Mouse (Mus musculus): ENCODE measurements around the gene Slc24a1. TPM values are rescaled to one million over a fixed set of nuclear protein-coding genes. Genes with fewer than 3 reads are reported as not detected.
A peak's percentile ranks its signal among the peaks of the same experiment; 100 is the strongest.

Gene Slc24a1
- total and polyA plus RNA-seq, 3 experiments = 0.05 TPM; not detected in 2

DNA sequence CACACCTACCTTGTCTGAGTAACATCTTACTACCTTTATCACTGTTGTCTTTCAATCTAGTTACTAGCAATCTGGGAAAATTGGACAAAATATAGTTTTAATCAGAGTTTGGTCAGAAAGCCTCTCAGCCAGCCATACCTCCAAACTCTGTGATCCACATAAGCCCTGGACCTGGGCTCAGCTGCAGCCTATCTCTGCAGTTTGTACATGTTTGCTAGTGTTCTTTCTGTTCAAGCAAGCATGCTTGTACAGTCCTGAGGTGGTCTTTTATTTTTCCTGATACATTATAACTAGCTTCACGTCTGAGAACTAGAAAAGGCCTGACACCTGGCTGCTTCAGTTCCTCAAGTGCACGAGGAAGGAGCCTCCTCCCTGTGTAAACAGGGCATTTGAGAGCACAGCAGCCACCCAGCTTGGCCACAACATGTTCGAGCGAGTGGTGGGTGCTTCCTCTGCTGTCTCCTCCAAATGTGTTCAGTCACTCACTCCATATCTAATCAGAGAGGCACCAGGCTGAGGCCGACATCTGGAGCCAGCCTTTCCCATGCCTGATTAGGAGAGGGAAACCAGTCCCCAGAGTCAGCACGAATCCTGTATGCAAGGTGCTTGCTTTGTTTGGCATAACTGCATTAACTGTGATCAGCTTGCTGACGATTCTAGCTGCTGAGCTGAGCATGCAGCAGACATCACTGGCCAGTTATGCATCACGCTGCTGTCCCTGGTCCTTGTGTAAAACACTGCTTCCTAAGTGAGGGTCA, 33.8 kb upstream of the Slc24a1 start:
- Histone ChIP-seq H3K4me1 (ENCODE audit: insufficient read depth, low read depth, low read length) (peaks cover 2% of the 10 kb centered on the region; the same call in 1 of the 2 replicates), H3K36me3 (replicated peaks) (peaks cover 98% of the 10 kb centered on the region), H3K9me3 (replicated peaks) (no peaks in the 10 kb centered on the region), H3K4me3 (ENCODE audit: low read depth, low read length) (no peak overlapping the region), H3K27me3 (ENCODE audit: insufficient read depth, low read length) (no peaks in the 10 kb centered on the region)
- no peak for DNase-seq (ENCODE audit: low spot score)
- no peak for TF ChIP-seq CTCF (IDR thresholded peaks at IDR 0.05; ENCODE audit: low read depth, low read length)
- TF ChIP-seq TAL1 (conservative IDR thresholded peaks at IDR 0.05; ENCODE audit: low read depth, low read length) = no peak
- no peak for TF ChIP-seq GATA1 (IDR thresholded peaks at IDR 0.05; ENCODE audit: borderline replicate concordance, low read length)
- TF ChIP-seq POLR2AphosphoS5 (IDR thresholded peaks at IDR 0.05; ENCODE audit: insufficient replicate concordance, low read depth, low read length) = no peak
- no peak for TF ChIP-seq GATA2 (IDR thresholded peaks at IDR 0.05; ENCODE audit: borderline replicate concordance, low read depth, low read length)
- ATAC-seq (ENCODE audit: extremely low read depth, insufficient number of reproducible peaks, low FRiP score, poor library complexity, severe bottlenecking) = no peak

- H3K27me3 ChIP-seq (ENCODE audit: insufficient read depth, low read length) = no peaks in the 10 kb centered on the region
- H3K4me3 ChIP-seq (ENCODE audit: low read depth, low read length) = no peak overlapping the region
- ATAC-seq (ENCODE audit: extremely low read depth, insufficient number of reproducible peaks, low FRiP score, poor library complexity, severe bottlenecking) = no peak
- DNase-seq (ENCODE audit: low spot score) = no peak
- peaks cover 2% of the 10 kb centered on the region; the same call in 1 of the 2 replicates for H3K4me1 ChIP-seq (ENCODE audit: insufficient read depth, low read depth, low read length)
- H3K36me3 ChIP-seq (replicated peaks) = peaks cover 99% of the 10 kb centered on the region
- H3K9me3 ChIP-seq (replicated peaks) = no peaks in the 10 kb centered on the region
- TF ChIP-seq GATA2 (IDR thresholded peaks at IDR 0.05; ENCODE audit: borderline replicate concordance, low read depth, low read length) (no peak), TAL1 (conservative IDR thresholded peaks at IDR 0.05; ENCODE audit: low read depth, low read length) (no peak), GATA1 (IDR thresholded peaks at IDR 0.05; ENCODE audit: borderline replicate concordance, low read length) (no peak), POLR2AphosphoS5 (IDR thresholded peaks at IDR 0.05; ENCODE audit: insufficient replicate concordance, low read depth, low read length) (no peak), CTCF (IDR thresholded peaks at IDR 0.05; ENCODE audit: low read depth, low read length) (no peak)
Measured at GRCm38 (mm10) chr9:64981904-64982303, 30.5 kb upstream of the Slc24a1 start.

DNA sequence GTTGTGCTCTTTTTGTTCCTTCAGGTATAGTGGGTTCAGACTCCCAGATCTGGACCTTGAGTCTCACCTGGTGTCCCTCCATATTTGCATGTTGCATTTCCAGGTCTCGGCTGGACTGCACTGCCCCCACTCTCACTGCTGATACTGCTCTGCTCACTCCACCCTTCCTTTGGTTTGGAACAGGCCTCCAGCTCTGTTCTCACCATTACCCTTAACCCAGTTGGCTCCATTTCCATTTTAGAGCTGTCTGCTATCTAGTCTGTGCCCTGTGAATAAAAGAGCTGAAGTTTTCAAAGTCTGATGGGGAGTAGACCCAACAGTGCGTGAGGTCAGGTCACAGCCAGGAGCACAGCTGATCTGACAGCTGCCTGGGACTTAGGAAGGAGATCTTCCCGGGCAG, 29.1 kb upstream of the Slc24a1 start:
- Histone ChIP-seq H3K4me3 (ENCODE audit: low read depth, low read length) (no peak overlapping the region), H3K27me3 (ENCODE audit: insufficient read depth, low read length) (no peaks in the 10 kb centered on the region), H3K9me3 (replicated peaks) (no peaks in the 10 kb centered on the region), H3K36me3 (replicated peaks) (peaks cover 100% of the 10 kb centered on the region), H3K4me1 (ENCODE audit: insufficient read depth, low read depth, low read length) (peaks cover 2% of the 10 kb centered on the region; the same call in 1 of the 2 replicates)
- ATAC-seq (ENCODE audit: extremely low read depth, insufficient number of reproducible peaks, low FRiP score, poor library complexity, severe bottlenecking) (no peak), DNase-seq (ENCODE audit: low spot score) (no peak)
- TF ChIP-seq GATA2 (IDR thresholded peaks at IDR 0.05; ENCODE audit: borderline replicate concordance, low read depth, low read length) = no peak
- TF ChIP-seq TAL1 (conservative IDR thresholded peaks at IDR 0.05; ENCODE audit: low read depth, low read length) = no peak
- no peak for TF ChIP-seq GATA1 (IDR thresholded peaks at IDR 0.05; ENCODE audit: borderline replicate concordance, low read length)
- no peak for TF ChIP-seq POLR2AphosphoS5 (IDR thresholded peaks at IDR 0.05; ENCODE audit: insufficient replicate concordance, low read depth, low read length)
- no peak for TF ChIP-seq CTCF (IDR thresholded peaks at IDR 0.05; ENCODE audit: low read depth, low read length)

DNA sequence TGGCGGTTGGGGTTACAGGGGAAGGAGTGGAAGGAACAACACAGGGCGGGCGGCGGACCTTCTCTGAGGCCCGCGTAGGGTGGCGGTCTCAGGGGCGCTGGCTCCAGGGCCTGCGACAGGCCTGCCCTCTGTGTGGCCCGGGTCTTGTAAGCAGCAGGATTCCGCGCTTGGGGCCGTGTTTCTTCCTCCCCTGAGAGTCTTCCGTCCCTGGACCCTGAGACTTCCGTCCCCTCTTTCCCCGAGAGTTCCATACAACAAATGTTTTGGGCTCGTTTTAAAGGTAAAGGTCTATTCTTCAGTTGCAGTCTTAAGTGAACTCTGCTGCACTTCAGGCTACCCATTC, 9.5 kb upstream of the Slc24a1 start:
- Histone ChIP-seq H3K36me3 (replicated peaks) (peaks cover 41% of the 10 kb centered on the region), H3K4me3 (ENCODE audit: low read depth, low read length) (peak overlapping the region; percentile 85), H3K9me3 (replicated peaks) (no peaks in the 10 kb centered on the region), H3K4me1 (ENCODE audit: insufficient read depth, low read depth, low read length) (peaks cover 31% of the 10 kb centered on the region), H3K27me3 (ENCODE audit: insufficient read depth, low read length) (no peaks in the 10 kb centered on the region)
- TF ChIP-seq TAL1 (conservative IDR thresholded peaks at IDR 0.05; ENCODE audit: low read depth, low read length) = no peak
- no peak for TF ChIP-seq GATA1 (IDR thresholded peaks at IDR 0.05; ENCODE audit: borderline replicate concordance, low read length)
- no peak for TF ChIP-seq POLR2AphosphoS5 (IDR thresholded peaks at IDR 0.05; ENCODE audit: insufficient replicate concordance, low read depth, low read length)
- no peak for TF ChIP-seq GATA2 (IDR thresholded peaks at IDR 0.05; ENCODE audit: borderline replicate concordance, low read depth, low read length)
- no peak for TF ChIP-seq CTCF (IDR thresholded peaks at IDR 0.05; ENCODE audit: low read depth, low read length)
- ATAC-seq (ENCODE audit: extremely low read depth, insufficient number of reproducible peaks, low FRiP score, poor library complexity, severe bottlenecking) (0 out of 2 replicates have a peak, but pooled peaks have one; percentile 11), DNase-seq (ENCODE audit: low spot score) (peak; percentile 76)

DNA sequence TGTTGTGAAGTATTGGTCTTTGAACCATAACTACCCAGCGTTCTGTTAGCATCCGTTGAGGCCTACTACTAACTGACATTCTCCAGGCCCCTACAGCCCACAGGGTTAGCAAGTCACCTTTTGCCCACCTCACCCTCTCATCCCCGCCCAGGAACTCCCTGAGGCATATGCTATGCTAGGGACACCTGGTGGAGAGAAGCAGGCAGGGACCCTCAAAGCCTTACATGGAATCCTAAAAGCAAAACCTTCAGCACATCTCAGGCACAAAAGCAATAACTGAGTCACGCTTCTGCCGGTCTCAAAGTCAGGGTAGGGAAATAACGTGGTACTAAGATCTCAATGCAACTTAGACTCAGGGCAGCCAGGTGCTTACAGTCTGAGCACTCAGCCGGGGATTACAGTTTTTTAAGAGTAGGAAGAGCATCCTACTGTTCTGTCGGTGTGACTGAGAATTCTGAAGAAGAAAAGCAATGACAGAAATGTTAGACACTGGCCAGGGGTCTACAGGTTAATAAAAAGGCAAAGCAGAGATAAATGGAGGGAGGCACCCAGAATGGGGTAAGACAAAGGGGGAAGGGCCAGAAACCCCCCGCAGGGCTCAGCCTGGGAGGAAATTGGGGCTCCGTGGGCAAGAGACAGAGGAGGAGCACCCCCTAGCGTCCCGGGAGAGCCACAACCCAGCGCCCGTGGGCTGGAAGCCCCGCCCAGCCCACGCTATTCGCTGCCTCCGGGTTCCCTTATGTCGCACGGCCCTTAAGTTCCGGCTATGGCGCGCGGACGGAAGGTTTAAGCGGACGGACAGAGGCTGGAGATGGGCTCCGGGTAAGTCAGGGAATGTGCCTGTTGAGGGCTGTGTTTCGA, 8.9 kb upstream of the Slc24a1 start, which contains the start of gene Ints14:
Ints14 (plus strand) TSS at position 789 of the 861 bp plus-strand sequence.
- Histone ChIP-seq H3K4me3 (ENCODE audit: low read depth, low read length) (peak within 1 kb of the TSS; percentile 85), H3K27me3 (ENCODE audit: insufficient read depth, low read length) (no peaks in the 10 kb centered on the region), H3K4me1 (ENCODE audit: insufficient read depth, low read depth, low read length) (peaks cover 31% of the 10 kb centered on the region), H3K9me3 (replicated peaks) (no peaks in the 10 kb centered on the region), H3K36me3 (replicated peaks) (peaks cover 35% of the 10 kb centered on the region)
- ATAC-seq (ENCODE audit: extremely low read depth, insufficient number of reproducible peaks, low FRiP score, poor library complexity, severe bottlenecking) = peak; percentile 91
- TF ChIP-seq CTCF (IDR thresholded peaks at IDR 0.05; ENCODE audit: low read depth, low read length) (peak; percentile 53), TAL1 (conservative IDR thresholded peaks at IDR 0.05; ENCODE audit: low read depth, low read length) (no peak)
- peak; percentile 92 for DNase-seq (ENCODE audit: low spot score)

DNA sequence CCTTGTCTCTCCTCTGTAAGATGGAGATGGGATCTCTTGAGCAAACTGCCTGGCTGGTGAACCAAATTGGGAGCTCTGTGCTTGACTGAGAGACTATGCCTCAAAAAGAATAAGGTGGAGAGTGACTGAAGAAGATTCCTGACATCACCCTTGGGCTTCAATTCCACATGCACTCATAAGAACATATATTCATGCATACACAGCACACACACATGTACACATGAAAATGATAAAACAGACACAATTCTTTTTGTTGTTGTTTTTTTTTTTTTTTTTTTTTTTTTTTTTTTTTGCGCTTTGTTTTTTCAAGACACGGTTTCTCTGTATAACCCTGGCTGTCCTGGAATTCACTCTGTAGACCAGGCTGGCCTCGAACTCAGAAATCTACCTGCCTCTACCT, 5.9 kb upstream of the Slc24a1 start:
- ATAC-seq (ENCODE audit: extremely low read depth, insufficient number of reproducible peaks, low FRiP score, poor library complexity, severe bottlenecking) = no peak
- peaks cover 28% of the 10 kb centered on the region for H3K4me1 ChIP-seq (ENCODE audit: insufficient read depth, low read depth, low read length)
- TF ChIP-seq CTCF (IDR thresholded peaks at IDR 0.05; ENCODE audit: low read depth, low read length) (no peak), GATA2 (IDR thresholded peaks at IDR 0.05; ENCODE audit: borderline replicate concordance, low read depth, low read length) (no peak), POLR2AphosphoS5 (IDR thresholded peaks at IDR 0.05; ENCODE audit: insufficient replicate concordance, low read depth, low read length) (no peak), GATA1 (IDR thresholded peaks at IDR 0.05; ENCODE audit: borderline replicate concordance, low read length) (no peak), TAL1 (conservative IDR thresholded peaks at IDR 0.05; ENCODE audit: low read depth, low read length) (no peak)
- no peak for DNase-seq (ENCODE audit: low spot score)
- H3K27me3 ChIP-seq (ENCODE audit: insufficient read depth, low read length) = peaks cover 16% of the 10 kb centered on the region
- H3K36me3 ChIP-seq (replicated peaks) = peaks cover 5% of the 10 kb centered on the region
- no peak overlapping the region for H3K4me3 ChIP-seq (ENCODE audit: low read depth, low read length)
- no peaks in the 10 kb centered on the region for H3K9me3 ChIP-seq (replicated peaks)

Measured in G1E (cell line).